Mouse (Mus musculus) liver, embryonic 14.5 days (tissue): ENCODE measurements around the gene Olfr543. TPM values are rescaled to one million over a fixed set of nuclear protein-coding genes. Genes with fewer than 3 reads are reported as not detected.

Source experiments
- ATAC-seq: fragments of 200-750 bp; cut with Nextera tagmentation; 2 replicates; pipeline ENCODE4 v1.8.0; 2017; ENCODE audit warnings: moderate number of reproducible peaks, mild to moderate bottlenecking, moderate library complexity; ENCODE audit not compliant: insufficient read depth
- DNase-seq, 3 experiments: peaks; one replicate each; pipeline ENCODE4 v3.0.0-alpha.2; 2012 to 2013; ENCODE audit warnings: low read depth in 3 of 3, low spot score in 3 of 3
- H3K27ac ChIP-seq: fragments of 300-500 bp; sonication (generic); 2 replicates; pipeline ENCODE4 v1.5.1; 2014; ENCODE audit warnings: moderate library complexity, mild to moderate bottlenecking, control low read depth, inconsistent platforms
- H3K27me3 ChIP-seq: fragments of 300-500 bp; sonication (generic); 2 replicates; pipeline ENCODE4 v1.6.1; 2014; ENCODE audit warnings: mild to moderate bottlenecking, low read length, moderate library complexity; ENCODE audit not compliant: control insufficient read depth, insufficient read depth
- H3K36me3 ChIP-seq: fragments of 300-500 bp; sonication (generic); replicated peaks from 2 replicates; pipeline ENCODE4 v1.6.1; 2014; ENCODE audit warnings: low read depth; ENCODE audit not compliant: control insufficient read depth, insufficient read depth
- H3K4me1 ChIP-seq, 2 experiments: fragments of 200-500 bp in 1 of 2; fragments of 300-500 bp in 1 of 2; sonication (generic) in 1 of 2; replicated peaks; 2 replicates each; pipeline ENCODE4 v1.6.1; 2012 to 2014; ENCODE audit warnings: antibody characterized with exemption in 1 of 2, inconsistent platforms in 1 of 2, low read length in 1 of 2; ENCODE audit not compliant: control insufficient read depth in 2 of 2, insufficient read depth in 2 of 2
- H3K4me2 ChIP-seq: fragments of 300-500 bp; sonication (generic); 2 replicates; pipeline ENCODE4 v1.6.1; 2014; ENCODE audit warnings: low read depth, mild to moderate bottlenecking, control low read depth, moderate library complexity
- H3K4me3 ChIP-seq, 2 experiments: fragments of 200-500 bp in 1 of 2; fragments of 300-500 bp in 1 of 2; sonication (generic) in 1 of 2; 2 replicates each; pipeline ENCODE4 v1.5.1; 2012 to 2014; ENCODE audit warnings: low read depth in 2 of 2, low read length in 2 of 2, mild to moderate bottlenecking in 2 of 2, control low read depth in 1 of 2, inconsistent platforms in 1 of 2, moderate library complexity in 1 of 2; ENCODE audit not compliant: insufficient read depth in 1 of 2
- H3K9ac ChIP-seq: fragments of 300-500 bp; sonication (generic); replicated peaks from 2 replicates; pipeline ENCODE4 v1.6.1; 2014; ENCODE audit warnings: mild to moderate bottlenecking, control low read depth, moderate library complexity
- H3K9me3 ChIP-seq: fragments of 300-500 bp; sonication (generic); 2 replicates; pipeline ENCODE4 v1.6.1; 2016; ENCODE audit warnings: low read length, mixed read lengths; ENCODE audit not compliant: control insufficient read depth
- CTCF ChIP-seq: IDR thresholded peaks from 2 replicates; pipeline ENCODE4 v1.5.1; 2016; ENCODE audit warnings: antibody characterized with exemption, low read depth, control low read depth
- EP300 ChIP-seq: IDR thresholded peaks from 2 replicates; pipeline ENCODE4 v1.6.1; 2016; ENCODE audit warnings: antibody characterized with exemption, low read depth
- WGBS: fragments of 180-500 bp; shearing (Covaris S2); extraction: QIAGEN DNeasy Blood & Tissue Kit; methylation state at CpG from one replicate; pipeline ENCODE4 v1.1.7; 2014; ENCODE audit not compliant: insufficient replicate concordance; 5-methylcytosine and 5-hydroxymethylcytosine counted together
- polyA plus RNA-seq, 2 experiments: library from polyadenylated mRNA; depleted of rRNA in 1 of 2; stranded (reverse) in 1 of 2; unstranded in 1 of 2; fragments of >200 nt; fragmentation: Nextera tagmentation in 1 of 2; extraction: Ambion mirVana in 1 of 2; gene quantifications; 2 replicates each; pipeline versions ENCODE4 v1.2.1 to v1.2.3; 2012 to 2014

The Olfr543 gene
- polyA plus RNA-seq, 2 experiments: 0.39 TPM; not detected in 1

DNA sequence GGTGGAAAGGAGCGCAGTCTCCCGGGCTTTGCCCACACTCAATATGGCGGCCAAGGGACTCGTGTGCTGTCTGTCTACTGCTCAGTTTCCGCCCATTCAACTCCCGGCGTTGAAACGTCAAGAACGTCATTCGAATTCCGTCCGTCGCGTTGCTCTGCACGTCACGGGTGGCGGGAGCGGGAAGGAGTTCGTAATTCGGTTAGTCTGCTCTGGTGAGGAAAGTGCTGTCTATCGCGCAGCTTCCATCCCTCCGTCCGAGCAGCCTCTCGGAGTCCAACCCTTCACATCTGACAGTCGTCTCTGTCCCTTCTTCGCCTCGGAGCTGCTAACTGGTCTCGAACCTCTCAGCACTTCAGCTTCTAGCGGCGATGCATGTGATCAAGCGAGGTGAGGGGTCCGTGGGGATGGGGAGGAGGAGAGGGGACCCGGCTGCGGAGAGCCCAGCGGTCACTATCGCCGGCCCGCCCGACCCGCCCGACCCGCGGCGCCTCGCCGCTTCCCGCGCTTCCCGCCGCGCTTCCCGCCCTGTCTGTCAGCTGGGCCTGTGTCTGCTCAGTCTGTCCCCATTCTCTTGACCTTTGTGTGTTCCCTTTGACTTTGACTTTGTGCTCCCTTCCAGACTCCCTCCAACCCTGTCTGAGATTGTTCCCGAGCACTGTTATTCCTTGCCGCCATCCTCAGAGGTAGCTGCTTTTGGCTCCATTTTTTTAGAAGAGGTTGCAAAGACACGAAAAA, 39.7 kb downstream of the Olfr543 start, which contains the start of gene Rrm1:
Gene Rrm1, plus strand, starts transcription at position 39 of the 735 bp plus-strand sequence.
- H3K4me2 ChIP-seq: peak within 1 kb of the TSS; percentile 99
- WGBS: under 1% methylated on average over 56 of the region's 56 CpGs
- H3K27me3 ChIP-seq: no peaks in the 10 kb centered on the region
- H3K9ac ChIP-seq: peak within 1 kb of the TSS; percentile 90
- no peaks in the 10 kb centered on the region for H3K9me3 ChIP-seq
- peak; percentile 96 to 97 (median 96) for DNase-seq
- ATAC-seq: peak; percentile 90
- peak within 1 kb of the TSS; percentile 79 for H3K27ac ChIP-seq
- peaks cover 9 to 15% of the 10 kb centered on the region in 2 experiments; a peak in 3 of 4 replicates for H3K4me1 ChIP-seq
- peak; percentile 47 for TF ChIP-seq EP300
- TF ChIP-seq CTCF: no peak
- H3K4me3 ChIP-seq: peak within 1 kb of the TSS; percentile 74 to 95
- peaks cover 28% of the 10 kb centered on the region for H3K36me3 ChIP-seq

DNA sequence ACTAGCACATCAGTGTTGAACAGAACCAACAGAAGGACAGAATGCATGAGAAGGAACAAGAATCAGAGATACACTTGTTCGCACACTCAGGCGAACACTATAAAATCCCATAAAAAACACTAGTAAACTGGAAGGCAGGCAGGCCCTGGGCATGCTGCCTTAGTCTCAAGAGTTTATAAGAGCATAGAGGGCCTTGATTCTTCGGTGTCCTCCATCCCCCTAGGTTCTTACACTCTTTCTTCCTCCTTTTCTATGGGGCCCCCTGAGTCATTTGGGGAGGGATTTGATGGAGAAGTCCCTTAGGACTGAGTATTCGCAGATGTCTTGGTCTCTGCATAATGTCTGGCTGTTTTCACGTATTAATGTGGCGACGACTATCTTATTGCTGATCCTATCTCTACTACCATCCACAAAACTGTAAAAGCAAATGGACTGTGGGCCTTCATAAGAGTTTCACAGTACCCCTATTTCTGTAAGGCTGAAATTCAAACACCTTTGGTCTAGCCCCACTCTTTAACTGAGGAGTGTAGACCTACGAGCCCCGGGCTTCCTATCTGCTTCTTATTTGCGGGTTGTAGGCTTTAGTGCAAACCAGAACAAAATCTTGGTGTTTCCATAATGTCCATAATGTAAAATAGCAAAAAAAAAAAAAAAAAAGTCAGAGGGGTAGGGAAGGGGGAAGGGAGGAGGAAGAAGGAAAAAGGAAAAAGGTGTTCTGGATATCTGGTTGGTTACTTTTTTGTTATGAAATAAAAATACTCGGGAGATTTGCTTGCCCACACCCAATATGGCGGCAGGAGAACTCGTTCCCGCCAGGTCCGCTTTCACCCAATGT, 40.4 kb downstream of the Olfr543 start:
- H3K9ac ChIP-seq: peak overlapping the region; percentile 43
- H3K27ac ChIP-seq: peak overlapping the region; percentile 46

DNA sequence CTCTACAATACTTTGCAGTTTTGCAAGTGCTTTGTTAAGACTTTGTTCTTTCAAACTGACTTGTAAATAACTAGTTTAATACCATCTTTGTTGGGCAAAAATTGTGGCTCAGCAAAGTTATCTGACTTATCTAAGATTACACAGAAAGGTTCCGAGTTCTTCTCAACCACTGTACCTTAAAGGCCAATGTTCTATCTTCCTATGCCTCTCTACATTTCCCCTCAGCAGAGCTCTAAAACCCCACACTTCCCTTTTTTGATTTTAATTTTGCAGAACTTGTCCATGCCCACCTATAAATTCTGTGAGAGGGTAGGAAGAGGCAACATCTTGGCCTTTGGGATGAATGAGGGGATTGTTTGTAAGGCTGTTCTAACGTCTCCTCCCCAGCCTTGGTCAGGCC, 47.1 kb downstream of the Olfr543 start:
- no peak for ATAC-seq
- no peak overlapping the region for H3K4me2 ChIP-seq
- WGBS: 53% methylated on average over 2 of the region's 2 CpGs

More for the DNA sequence above, 40.4 kb downstream of the Olfr543 start:
- Histone ChIP-seq H3K4me3 (peak overlapping the region; percentile 74 to 95), H3K27me3 (no peaks in the 10 kb centered on the region), H3K4me2 (peak overlapping the region; percentile 99), H3K36me3 (peaks cover 20% of the 10 kb centered on the region), H3K4me1 (peaks cover 9 to 15% of the 10 kb centered on the region in 2 experiments; a peak in 3 of 4 replicates), H3K9me3 (no peaks in the 10 kb centered on the region)
- TF ChIP-seq EP300 (no peak), CTCF (no peak)
- no peak for DNase-seq
- ATAC-seq: no peak
- 43% methylated on average over 15 of the region's 15 CpGs for WGBS

More for the DNA sequence above, 47.1 kb downstream of the Olfr543 start:
- Histone ChIP-seq H3K27me3 (no peaks in the 10 kb centered on the region), H3K9me3 (no peaks in the 10 kb centered on the region), H3K36me3 (peaks cover 2% of the 10 kb centered on the region; the same call in 1 of the 2 replicates), H3K27ac (no peak overlapping the region), H3K4me1 (no peaks in the 10 kb centered on the region), H3K4me3 (no peak overlapping the region), H3K9ac (no peak overlapping the region)
- DNase-seq: no peak
- TF ChIP-seq EP300 (no peak), CTCF (no peak)

Other genes starting within 250 kb of the Olfr543 start
- 31.4 and 35.9 TPM in 2 replicates for gene Rhog, start 225.6 kb downstream of the Olfr543 start, polyA plus RNA-seq (2012; rRNA removed)
- gene Rhog, start 225.6 kb downstream of the Olfr543 start, polyA plus RNA-seq (2014; fragmentation: Nextera tagmentation; extraction: Ambion mirVana): 53.4 and 55.6 TPM in 2 replicates
- gene Stim1, start 213.9 kb downstream of the Olfr543 start, polyA plus RNA-seq (2012; rRNA removed): 6.9 and 7.9 TPM in 2 replicates
- 9.3 and 11.2 TPM in 2 replicates for gene Stim1, start 213.9 kb downstream of the Olfr543 start, polyA plus RNA-seq (2014; fragmentation: Nextera tagmentation; extraction: Ambion mirVana)
- gene Rrm1, start 40.0 kb downstream of the Olfr543 start, polyA plus RNA-seq (2012; rRNA removed): 67.5 and 107 TPM in 2 replicates
- gene Rrm1, start 40.0 kb downstream of the Olfr543 start, polyA plus RNA-seq (2014; fragmentation: Nextera tagmentation; extraction: Ambion mirVana): 185 and 196 TPM in 2 replicates
- not detected in 2 replicates for gene Olfr544, start 6.6 kb upstream of the Olfr543 start, polyA plus RNA-seq (2012; rRNA removed)
- 0.04 and 0.17 TPM in 2 replicates for gene Olfr544, start 6.6 kb upstream of the Olfr543 start, polyA plus RNA-seq (2014; fragmentation: Nextera tagmentation; extraction: Ambion mirVana)
- gene Olfr545, start 17.9 kb upstream of the Olfr543 start, polyA plus RNA-seq (2012; rRNA removed): not detected in 2 replicates
- gene Olfr545, start 17.9 kb upstream of the Olfr543 start, polyA plus RNA-seq (2014; fragmentation: Nextera tagmentation; extraction: Ambion mirVana): not detected in 2 replicates
- gene Olfr547, start 53.1 kb upstream of the Olfr543 start, polyA plus RNA-seq (2012; rRNA removed): not detected in 2 replicates
- not detected in 2 replicates for gene Olfr547, start 53.1 kb upstream of the Olfr543 start, polyA plus RNA-seq (2014; fragmentation: Nextera tagmentation; extraction: Ambion mirVana)
- not detected in 2 replicates for gene Olfr548-ps1, start 59.2 kb upstream of the Olfr543 start, polyA plus RNA-seq (2012; rRNA removed)
- not detected in 2 replicates for gene Olfr548-ps1, start 59.2 kb upstream of the Olfr543 start, polyA plus RNA-seq (2014; fragmentation: Nextera tagmentation; extraction: Ambion mirVana)
- gene Olfr549, start 68.2 kb upstream of the Olfr543 start, polyA plus RNA-seq (2012; rRNA removed): not detected in 2 replicates
- not detected in 2 replicates for gene Olfr549, start 68.2 kb upstream of the Olfr543 start, polyA plus RNA-seq (2014; fragmentation: Nextera tagmentation; extraction: Ambion mirVana)
- gene Trim21, start 83.8 kb upstream of the Olfr543 start, polyA plus RNA-seq (2012; rRNA removed): 2.0 and 3.0 TPM in 2 replicates
- gene Trim21, start 83.8 kb upstream of the Olfr543 start, polyA plus RNA-seq (2014; fragmentation: Nextera tagmentation; extraction: Ambion mirVana): 0.45 and 0.58 TPM in 2 replicates
- not detected in 2 replicates for gene Olfr550, start 89.8 kb upstream of the Olfr543 start, polyA plus RNA-seq (2012; rRNA removed)
- not detected in 2 replicates for gene Olfr550, start 89.8 kb upstream of the Olfr543 start, polyA plus RNA-seq (2014; fragmentation: Nextera tagmentation; extraction: Ambion mirVana)
- not detected in 2 replicates for gene Olfr551, start 110.2 kb upstream of the Olfr543 start, polyA plus RNA-seq (2012; rRNA removed)
- gene Olfr551, start 110.2 kb upstream of the Olfr543 start, polyA plus RNA-seq (2014; fragmentation: Nextera tagmentation; extraction: Ambion mirVana): not detected in 2 replicates
- not detected in 2 replicates for gene Olfr552, start 116.1 kb upstream of the Olfr543 start, polyA plus RNA-seq (2012; rRNA removed)
- not detected in 2 replicates for gene Olfr552, start 116.1 kb upstream of the Olfr543 start, polyA plus RNA-seq (2014; fragmentation: Nextera tagmentation; extraction: Ambion mirVana)
- not detected in 2 replicates for gene Olfr553, start 136.5 kb upstream of the Olfr543 start, polyA plus RNA-seq (2012; rRNA removed)
- not detected in 2 replicates for gene Olfr553, start 136.5 kb upstream of the Olfr543 start, polyA plus RNA-seq (2014; fragmentation: Nextera tagmentation; extraction: Ambion mirVana)
- not detected in 2 replicates for gene Olfr554, start 156.8 kb upstream of the Olfr543 start, polyA plus RNA-seq (2012; rRNA removed)
- gene Olfr554, start 156.8 kb upstream of the Olfr543 start, polyA plus RNA-seq (2014; fragmentation: Nextera tagmentation; extraction: Ambion mirVana): not detected in 2 replicates
- gene Olfr555, start 177.1 kb upstream of the Olfr543 start, polyA plus RNA-seq (2012; rRNA removed): not detected in 2 replicates
- gene Olfr555, start 177.1 kb upstream of the Olfr543 start, polyA plus RNA-seq (2014; fragmentation: Nextera tagmentation; extraction: Ambion mirVana): not detected in 2 replicates
- gene Olfr556, start 183.2 kb upstream of the Olfr543 start, polyA plus RNA-seq (2012; rRNA removed): not detected in 2 replicates
- gene Olfr556, start 183.2 kb upstream of the Olfr543 start, polyA plus RNA-seq (2014; fragmentation: Nextera tagmentation; extraction: Ambion mirVana): not detected in 2 replicates
- 1.8 and 2.3 TPM in 2 replicates for gene Trim68, start 205.6 kb upstream of the Olfr543 start, polyA plus RNA-seq (2012; rRNA removed)
- 0.86 and 1.3 TPM in 2 replicates for gene Trim68, start 205.6 kb upstream of the Olfr543 start, polyA plus RNA-seq (2014; fragmentation: Nextera tagmentation; extraction: Ambion mirVana)
- gene Olfr557, start 214.2 kb upstream of the Olfr543 start, polyA plus RNA-seq (2012; rRNA removed): not detected in 2 replicates
- gene Olfr557, start 214.2 kb upstream of the Olfr543 start, polyA plus RNA-seq (2014; fragmentation: Nextera tagmentation; extraction: Ambion mirVana): not detected in 2 replicates
- gene Olfr558, start 220.5 kb upstream of the Olfr543 start, polyA plus RNA-seq (2012; rRNA removed): not detected in 2 replicates
- gene Olfr558, start 220.5 kb upstream of the Olfr543 start, polyA plus RNA-seq (2014; fragmentation: Nextera tagmentation; extraction: Ambion mirVana): not detected in 2 replicates
- gene Olfr33, start 237.4 kb upstream of the Olfr543 start, polyA plus RNA-seq (2012; rRNA removed): not detected in 2 replicates
- gene Olfr33, start 237.4 kb upstream of the Olfr543 start, polyA plus RNA-seq (2014; fragmentation: Nextera tagmentation; extraction: Ambion mirVana): not detected in 2 replicates
- not detected in 2 replicates for gene Olfr559, start 245.8 kb upstream of the Olfr543 start, polyA plus RNA-seq (2012; rRNA removed)
- not detected in 2 replicates for gene Olfr559, start 245.8 kb upstream of the Olfr543 start, polyA plus RNA-seq (2014; fragmentation: Nextera tagmentation; extraction: Ambion mirVana)